Mouse (Mus musculus): ENCODE measurements around the gene Proca1. TPM values are rescaled to one million over a fixed set of nuclear protein-coding genes. Genes with fewer than 3 reads are reported as not detected.

Gene Proca1
- total RNA-seq, 4 experiments from 2014 or later: 0.62 to 1.6 (median 0.98) TPM

DNA sequence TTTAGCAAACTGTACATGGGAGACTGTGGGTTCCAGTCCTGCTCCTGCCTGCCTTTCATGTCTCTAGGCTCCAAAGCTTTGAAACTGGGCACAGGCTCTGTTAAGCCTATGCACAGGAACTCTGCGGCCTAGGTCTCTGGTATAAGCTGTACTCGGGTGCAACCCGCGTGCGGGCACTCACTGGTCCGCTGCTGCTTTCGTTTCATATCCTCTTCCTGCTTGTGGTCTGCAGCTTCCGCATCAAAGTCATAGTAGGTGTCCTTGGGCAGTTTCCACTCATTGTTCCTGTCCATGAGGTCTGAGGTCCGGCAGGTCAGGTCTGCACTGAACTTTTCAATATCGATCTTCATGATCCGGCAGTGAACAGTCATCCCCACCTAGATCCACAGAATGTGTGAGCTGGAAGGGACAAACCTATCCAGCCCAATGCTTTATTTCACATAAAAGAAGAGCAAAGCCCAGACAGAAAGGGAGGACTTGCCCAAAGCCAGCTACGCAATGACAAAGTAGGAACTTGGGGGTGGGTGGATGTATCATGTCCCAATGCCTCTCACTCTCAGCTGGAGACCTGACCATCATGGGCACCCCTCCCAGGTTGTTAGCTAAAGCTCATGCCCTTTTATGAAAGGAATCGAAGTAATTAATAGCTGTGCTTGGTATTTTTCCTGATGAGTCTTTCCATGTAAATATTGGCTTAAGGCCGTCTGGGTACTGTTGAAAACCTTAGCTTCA, 20.1 kb downstream of the Proca1 start:
- DNase-seq (ENCODE audit: low spot score): peak; percentile 17

DNA sequence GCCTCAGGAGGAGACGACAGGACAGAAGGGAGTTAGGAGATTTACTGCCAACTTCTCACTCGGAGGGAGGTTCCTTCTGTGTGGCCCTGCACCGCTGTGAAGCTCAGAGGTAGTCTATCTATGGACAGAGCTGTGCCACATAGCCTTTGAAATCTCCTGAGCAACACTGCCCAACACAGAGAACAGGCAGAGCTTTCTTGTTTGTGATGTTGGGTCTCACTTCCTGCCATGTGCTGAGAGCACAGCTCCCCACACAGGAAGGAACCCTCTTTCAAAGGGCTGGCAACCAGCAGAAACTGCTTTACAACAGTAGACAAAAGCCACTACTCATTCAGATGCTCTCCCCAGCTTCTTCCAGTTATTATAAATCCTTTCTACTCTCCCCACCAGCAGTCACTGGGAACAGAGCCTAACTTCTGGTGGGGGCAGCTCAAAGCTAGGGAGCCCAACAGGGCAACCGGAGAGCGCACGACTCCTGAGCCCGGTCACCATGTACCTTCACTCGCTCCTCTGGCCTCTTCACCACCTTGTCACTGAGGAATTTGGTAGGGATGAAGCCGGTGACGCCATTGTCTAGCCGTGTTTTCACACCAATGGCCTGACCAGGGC, 22.6 kb downstream of the Proca1 start:
- no peak for DNase-seq (ENCODE audit: low spot score)

DNA sequence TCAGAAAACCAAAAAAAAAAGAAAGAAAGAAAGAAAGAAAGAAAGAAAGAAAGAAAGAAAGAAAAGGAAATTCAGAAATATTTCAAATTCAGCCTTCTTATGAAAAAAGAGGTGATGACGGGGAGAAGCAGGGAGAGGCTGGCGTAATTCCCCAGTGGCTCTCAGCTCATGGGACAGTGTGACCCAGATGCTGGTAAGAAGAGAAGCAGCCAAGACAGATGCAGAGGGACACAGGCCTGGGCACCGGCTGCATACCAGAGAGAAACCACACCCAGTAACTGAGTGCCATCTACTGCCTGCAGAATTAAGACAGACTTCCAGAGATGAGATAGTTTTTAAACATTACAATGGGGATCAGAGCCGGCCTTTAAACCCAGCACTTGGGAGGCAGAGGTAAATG, 30.4 kb downstream of the Proca1 start:
- no peak for DNase-seq (ENCODE audit: low spot score)

DNA sequence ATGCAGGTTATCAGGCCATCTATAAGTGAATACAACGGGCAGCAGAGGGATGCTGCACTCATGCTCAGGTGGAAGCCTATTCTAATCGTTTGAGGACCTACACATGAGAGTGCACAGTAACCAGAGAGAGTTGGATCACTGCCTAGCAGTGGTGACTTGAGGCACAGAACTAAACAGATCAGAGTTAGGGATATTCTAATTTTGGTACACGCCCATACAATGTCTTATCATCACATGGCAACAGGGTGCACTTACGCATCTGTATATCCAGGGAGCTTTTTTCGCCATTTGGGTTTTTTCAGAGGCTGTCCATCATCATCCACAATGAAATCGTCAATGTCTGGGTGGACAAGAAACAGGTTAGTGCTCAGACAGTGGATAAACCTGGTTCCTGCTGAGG, 38.3 kb downstream of the Proca1 start:
- DNase-seq (ENCODE audit: low spot score): no peak

DNA sequence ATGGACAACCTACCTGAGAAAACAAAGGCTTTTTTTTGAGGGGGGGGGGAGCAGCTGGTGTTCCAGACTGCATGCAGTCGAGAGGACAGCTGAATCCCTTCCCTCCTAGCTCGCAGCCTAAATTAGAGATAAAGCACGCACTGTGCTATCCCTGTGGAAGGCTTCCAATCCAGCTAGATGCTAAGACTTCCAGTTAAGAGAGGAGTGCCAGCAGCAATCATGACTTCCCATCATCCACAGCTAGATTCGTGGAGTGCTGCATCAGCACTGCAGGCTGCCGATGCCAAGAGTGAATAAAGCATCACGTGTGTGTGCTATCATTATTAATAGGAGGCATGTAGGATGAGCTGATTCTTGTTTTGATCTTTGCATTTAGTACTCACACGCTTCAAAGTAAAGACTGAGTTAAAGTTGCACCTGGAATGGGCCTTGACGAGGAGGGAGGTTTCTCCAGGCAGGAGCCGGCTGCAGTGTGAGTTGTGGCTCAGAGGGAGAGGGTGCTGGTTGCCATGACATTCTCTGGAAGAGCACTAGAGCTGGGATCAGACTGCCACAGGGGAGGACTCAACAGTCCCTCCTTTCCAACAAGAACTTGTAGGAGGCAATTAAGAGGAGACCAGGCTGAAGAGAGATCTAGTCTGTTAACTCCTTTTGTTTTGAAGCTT, 47.1 kb downstream of the Proca1 start:
- DNase-seq (ENCODE audit: low spot score): peak; percentile 24

DNA sequence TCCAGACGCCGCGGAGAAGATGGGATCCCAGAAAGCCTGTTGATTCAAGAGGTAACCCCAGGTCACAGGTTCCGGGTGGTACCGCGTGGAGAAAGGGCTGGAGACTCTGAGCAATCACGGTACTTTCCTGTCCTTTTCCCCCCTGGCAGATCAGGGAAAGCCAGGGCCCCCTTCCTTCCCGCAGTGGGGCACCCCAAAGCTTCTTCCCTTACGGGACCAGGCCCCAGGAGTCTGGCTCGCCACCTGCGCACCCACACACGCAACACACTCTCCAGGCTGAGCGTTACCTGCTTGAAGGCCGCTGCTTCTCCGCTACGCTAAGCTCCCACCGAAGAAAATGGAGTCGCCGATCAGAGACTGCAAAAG, 52.1 kb downstream of the Proca1 start:
- DNase-seq (ENCODE audit: low spot score): no peak

DNA sequence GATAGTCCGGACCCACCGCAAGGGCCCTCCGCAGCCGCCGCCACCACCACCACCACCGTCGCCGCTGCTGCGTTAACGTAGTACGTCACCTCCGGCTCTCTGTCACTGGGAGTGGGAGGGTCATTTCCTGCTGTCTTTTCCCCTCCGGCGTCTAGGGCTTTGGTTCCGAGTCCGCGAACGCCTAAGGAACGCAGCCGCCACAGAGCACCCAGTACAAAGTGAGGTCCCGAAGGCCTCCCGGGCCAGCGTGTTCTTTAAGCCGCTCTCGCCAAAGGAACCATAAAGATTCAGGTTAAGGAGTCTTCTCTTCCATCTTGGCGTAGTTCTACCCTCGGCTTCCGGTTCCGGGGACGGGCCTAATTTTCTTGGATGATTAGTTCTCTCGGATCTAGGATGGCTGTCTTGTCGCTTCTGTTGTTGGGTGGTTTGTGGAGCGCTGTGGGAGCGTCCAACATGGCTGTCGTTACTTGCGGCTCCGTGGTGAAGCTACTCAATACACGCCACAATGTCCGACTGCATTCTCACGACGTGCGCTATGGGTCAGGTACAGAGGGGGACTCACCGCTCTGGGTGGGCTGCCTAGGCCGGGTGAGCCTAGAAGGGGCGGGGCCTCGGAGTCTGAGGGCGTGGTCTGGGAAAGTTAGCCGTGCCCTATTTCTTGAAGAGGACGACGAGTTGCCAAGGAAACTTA, 52.6 kb downstream of the Proca1 start, which contains the start of the genes Sdf2 and Supt6:
TSS of gene Sdf2 (plus strand) at position 120 of the 691 bp plus-strand sequence.
TSS of gene Supt6 (minus strand) at position 361 of the 691 bp plus-strand sequence.
- peak; percentile 92 for DNase-seq (ENCODE audit: low spot score)

DNA sequence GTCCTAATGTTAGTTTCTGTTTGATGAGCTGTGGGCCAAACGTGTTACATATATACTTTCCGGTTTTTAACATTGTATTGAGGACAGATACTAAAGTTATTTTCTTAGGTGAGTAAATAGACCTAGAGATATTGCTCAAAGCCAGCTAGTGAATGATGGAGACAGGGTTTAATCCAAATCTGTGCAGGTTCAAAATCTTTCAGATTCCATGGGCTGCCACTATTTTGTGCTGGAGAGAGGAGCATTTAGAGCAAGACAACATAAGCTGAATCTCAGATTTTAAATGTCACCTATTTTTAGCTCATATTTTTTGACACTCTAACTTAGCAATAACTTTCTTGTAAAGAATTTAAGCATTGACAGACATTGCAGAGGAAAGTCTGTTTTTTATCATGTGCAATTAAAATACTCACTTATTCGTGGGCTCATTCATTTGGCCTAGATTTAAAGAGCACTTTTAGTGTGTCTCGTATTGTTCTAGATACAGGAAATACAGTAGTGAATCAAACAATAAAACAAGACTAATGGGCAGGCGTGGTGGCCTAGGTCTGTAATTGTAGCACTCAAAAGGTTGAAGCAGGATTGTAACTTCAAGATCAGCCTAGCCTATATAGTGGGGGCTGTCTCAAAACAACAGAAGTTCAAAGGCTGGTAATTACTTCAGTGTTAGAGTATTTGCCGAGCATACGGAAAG, 53.3 kb downstream of the Proca1 start:
- no peak for DNase-seq (ENCODE audit: low spot score)

DNA sequence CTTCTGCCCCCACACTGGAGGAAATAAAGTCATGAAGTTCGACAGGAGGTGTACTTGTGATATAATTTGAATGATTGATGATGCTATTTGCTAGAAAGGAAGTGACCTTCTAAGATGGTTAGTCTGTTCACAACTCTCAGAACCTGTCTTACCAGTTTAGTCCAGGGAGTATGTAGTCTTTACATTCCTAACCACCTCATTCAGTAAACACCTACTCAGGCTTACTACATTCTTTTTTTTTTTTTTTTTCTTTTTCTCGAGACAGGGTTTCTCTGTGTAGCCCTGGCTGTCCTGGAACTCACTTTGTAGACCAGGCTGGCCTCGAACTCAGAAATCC, 53.8 kb downstream of the Proca1 start:
- no peak for DNase-seq (ENCODE audit: low spot score)

DNA sequence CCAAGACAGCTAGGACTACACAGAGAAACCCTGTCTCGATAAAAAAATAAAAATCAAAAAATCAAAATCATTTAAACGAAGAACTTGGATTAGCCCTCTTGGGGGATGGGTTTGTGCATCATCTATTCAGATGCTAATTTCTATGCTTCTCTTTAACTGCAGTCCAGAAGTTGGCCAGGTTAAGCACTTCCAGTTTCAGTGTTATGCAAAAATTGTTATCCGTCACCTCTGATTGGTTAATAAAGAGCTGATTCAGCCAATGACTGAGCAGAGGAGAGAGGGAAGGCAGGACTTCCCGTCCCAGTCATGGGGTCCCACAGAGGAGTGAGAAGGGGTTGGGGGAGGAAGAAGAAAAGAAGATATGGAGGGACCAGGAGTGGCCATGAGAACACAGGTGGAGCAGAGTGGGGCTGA, 54.5 kb downstream of the Proca1 start:
- DNase-seq (ENCODE audit: low spot score): no peak

Small RNA genes within 50 kb of the gene (microRNA-seq; reads per million reads assigned to microRNA genes)
- 0.84 reads per million for gene Mir7653

Other genes starting within 250 kb of the Proca1 start
- gene Phf12, start 210.6 kb upstream of the Proca1 start, total RNA-seq (2022): 10 to 100 TPM; 24.8 to 27.5 (median 26.0) TPM
- gene Dhrs13, start 161.1 kb upstream of the Proca1 start, total RNA-seq (2022): 1 to 10 TPM; 2.8 to 5.1 (median 4.2) TPM
- 10 to 100 TPM; 53.5 to 62.6 (median 56.4) TPM for gene Flot2, start 155.5 kb upstream of the Proca1 start, total RNA-seq (2022)
- 10 to 100 TPM; 25.9 to 31.5 (median 28.5) TPM for gene Eral1, start 113.0 kb upstream of the Proca1 start, total RNA-seq (2022)
- gene Fam222b, start 98.7 kb upstream of the Proca1 start, total RNA-seq (2022): 10 to 100 TPM; 10.1 to 14.1 (median 12.5) TPM
- gene Traf4, start 27.8 kb upstream of the Proca1 start, total RNA-seq (2022): 1 to 10 TPM; 3.4 to 4.3 (median 3.7) TPM
- gene Nek8, start 16.7 kb upstream of the Proca1 start, total RNA-seq (2022): 1 to 10 TPM; 2.0 to 3.2 (median 2.3) TPM
- gene Tlcd1, start 16.7 kb upstream of the Proca1 start, total RNA-seq (2022): 1 to 10 TPM; 2.9 to 7.1 (median 5.0) TPM
- 100 to 1,000 TPM; 760 to 870 (median 833) TPM for gene Rpl23a, start 9.8 kb upstream of the Proca1 start, total RNA-seq (2022)
- 1 to 10 TPM; 6.8 to 8.7 (median 8.1) TPM for gene Rab34, start 5.0 kb upstream of the Proca1 start, total RNA-seq (2022)
- gene Sdf2, start 52.4 kb downstream of the Proca1 start, total RNA-seq (2022): 10 to 100 TPM; 49.8 to 58.7 (median 53.6) TPM
- 10 to 100 TPM; 32.6 to 33.8 (median 32.7) TPM for gene Supt6, start 52.6 kb downstream of the Proca1 start, total RNA-seq (2022)
- gene 2610507B11Rik, start 68.4 kb downstream of the Proca1 start, total RNA-seq (2022): 100 to 1,000 TPM; 201 to 242 (median 210) TPM
- gene BC030499, start 97.4 kb downstream of the Proca1 start, total RNA-seq (2022): 1 to 10 TPM in 1 of 4 experiments, under 1 TPM in 3; 0.38 to 1.3 (median 0.61) TPM
- under 1 TPM; 0.31 to 0.57 (median 0.46) TPM for gene Spag5, start 108.1 kb downstream of the Proca1 start, total RNA-seq (2022)
- gene Aldoc, start 129.6 kb downstream of the Proca1 start, total RNA-seq (2022): 1 to 10 TPM in 3 of 4 experiments, under 1 TPM in 1; 0.75 to 1.8 (median 1.3) TPM
- gene Pigs, start 135.0 kb downstream of the Proca1 start, total RNA-seq (2022): 10 to 100 TPM; 24.6 to 27.1 (median 25.1) TPM
- gene Unc119, start 150.1 kb downstream of the Proca1 start, total RNA-seq (2022): 1 to 10 TPM; 3.5 to 6.8 (median 4.8) TPM
- not detected for gene Foxn1, start 193.2 kb downstream of the Proca1 start, total RNA-seq (2022)
- gene Slc13a2, start 228.8 kb downstream of the Proca1 start, total RNA-seq (2022): not detected